Mouse (Mus musculus): ENCODE measurements around the gene Sirt7.

Gene Sirt7

GRCm38 (mm10) chr11:120641255-120641654 lies 16.2 kb upstream of the Sirt7 start:
- DNase-seq (ENCODE audit: low spot score in 2 of 2): no peak

DNA sequence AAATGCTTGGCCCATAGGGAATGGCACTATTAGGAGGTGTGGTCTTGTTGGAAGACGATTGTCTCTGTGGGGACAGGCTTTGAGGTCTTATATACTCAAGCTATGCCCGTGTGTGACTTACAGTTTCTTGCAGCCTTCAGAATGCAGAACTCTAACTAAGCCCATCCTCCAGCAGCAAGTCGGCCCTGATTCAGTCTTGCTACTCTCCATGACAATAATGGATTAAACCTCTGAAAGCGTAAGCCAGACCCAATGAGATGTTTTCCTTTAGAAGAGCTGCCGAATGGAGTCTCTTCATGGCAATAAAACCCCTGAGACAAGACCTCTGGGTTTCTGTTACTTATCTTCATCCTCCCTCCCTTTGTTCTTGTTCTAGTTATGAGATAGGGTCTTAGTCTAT lies 9.8 kb upstream of the Sirt7 start:
- no peak for DNase-seq (ENCODE audit: low spot score in 2 of 2)

DNA sequence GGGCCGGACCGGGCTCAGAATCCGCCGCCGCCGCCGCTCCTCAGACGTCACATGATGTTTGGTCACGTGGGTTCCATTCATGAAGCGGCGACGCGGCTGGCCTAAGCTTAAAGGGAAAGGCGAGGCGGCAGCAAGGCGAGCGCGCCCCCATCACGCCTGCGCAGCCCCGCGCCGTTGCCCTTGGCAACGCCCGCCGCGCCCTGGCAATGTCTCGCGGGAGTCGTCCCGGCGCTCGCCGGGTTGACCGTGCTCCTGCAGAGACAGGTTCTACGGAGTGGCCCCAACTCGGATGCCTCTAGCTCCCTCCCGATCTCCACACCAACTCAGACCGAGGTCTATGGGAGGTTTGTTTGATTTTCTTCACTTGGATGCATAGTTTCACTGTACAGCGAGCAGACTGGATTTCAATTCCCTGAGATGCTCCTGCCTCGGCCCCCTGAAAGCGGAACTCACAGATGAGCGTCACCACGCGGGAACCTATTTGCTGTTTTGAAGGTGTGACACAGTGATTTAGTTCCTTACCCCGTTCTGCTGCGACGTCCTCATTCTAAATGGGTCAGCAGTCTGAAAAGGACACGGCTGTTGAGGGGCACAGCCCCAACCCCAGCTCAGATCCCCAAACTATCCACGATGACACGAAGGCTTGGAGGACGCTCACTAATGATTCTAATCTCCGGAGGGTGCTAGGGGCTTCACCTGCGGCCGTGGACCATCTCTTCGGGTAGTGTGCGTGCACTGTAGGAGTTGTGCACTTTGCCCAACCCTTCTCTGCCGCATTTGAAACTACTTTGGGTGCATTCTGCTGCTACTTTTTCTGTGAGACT lies 8.7 kb upstream of the Sirt7 start, which contains the start of gene Mafg:
Mafg (minus strand) TSS at position 81 of the 824 bp plus-strand sequence.
- DNase-seq (ENCODE audit: low spot score in 2 of 2): peak; percentile 82 to 89

GRCm38 (mm10) chr11:120632559-120633519 lies 7.8 kb upstream of the Sirt7 start:
- peak; percentile 63 to 72 for DNase-seq (ENCODE audit: low spot score in 2 of 2)

GRCm38 (mm10) chr11:120631726-120632448 lies 6.8 kb upstream of the Sirt7 start:
- no peak for DNase-seq (ENCODE audit: low spot score in 2 of 2)

DNA sequence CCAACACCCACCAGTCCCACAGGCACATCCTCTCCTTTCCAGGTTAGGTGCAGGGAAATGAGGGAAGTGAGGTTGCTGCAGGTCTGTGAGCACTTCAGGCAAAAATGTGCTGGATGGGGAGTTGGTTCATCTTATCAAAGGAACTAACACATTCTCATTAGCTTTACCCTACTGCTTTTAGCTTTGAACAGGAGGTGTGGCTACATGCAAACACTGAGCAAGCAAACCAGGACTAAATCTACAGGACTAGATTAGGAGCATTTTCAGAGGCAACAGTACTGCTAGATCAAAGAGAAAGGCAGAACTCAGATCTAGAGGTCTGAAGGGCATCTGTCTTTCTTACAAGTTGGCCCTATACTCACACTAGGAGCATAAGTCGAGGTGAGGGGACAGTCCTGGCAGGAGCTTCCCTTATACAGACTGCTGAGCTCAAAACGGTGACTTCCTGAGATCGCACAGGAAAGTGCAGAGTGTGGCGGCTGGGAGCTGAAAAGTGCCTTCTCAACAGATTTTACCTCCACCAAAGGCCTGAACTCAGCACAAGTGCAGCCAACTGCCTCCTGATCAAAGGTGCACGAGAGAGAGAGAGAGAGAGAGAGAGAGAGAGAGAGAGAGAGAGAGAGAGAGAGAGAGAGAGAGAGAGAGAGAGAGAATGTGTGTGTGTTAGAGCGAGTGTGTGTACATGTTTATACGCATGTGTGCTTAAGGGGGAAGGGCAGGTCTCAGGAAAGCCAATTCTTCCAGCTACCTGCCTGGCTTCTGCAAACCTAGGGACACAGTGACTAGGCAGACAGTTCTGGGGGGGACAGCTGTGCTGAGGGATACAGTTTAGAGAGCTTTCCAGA lies 6.1 kb upstream of the Sirt7 start:
- no peak for DNase-seq (ENCODE audit: low spot score in 2 of 2)

GRCm38 (mm10) chr11:120630401-120630871 lies 5.4 kb upstream of the Sirt7 start:
- DNase-seq (ENCODE audit: low spot score in 2 of 2): no peak

DNA sequence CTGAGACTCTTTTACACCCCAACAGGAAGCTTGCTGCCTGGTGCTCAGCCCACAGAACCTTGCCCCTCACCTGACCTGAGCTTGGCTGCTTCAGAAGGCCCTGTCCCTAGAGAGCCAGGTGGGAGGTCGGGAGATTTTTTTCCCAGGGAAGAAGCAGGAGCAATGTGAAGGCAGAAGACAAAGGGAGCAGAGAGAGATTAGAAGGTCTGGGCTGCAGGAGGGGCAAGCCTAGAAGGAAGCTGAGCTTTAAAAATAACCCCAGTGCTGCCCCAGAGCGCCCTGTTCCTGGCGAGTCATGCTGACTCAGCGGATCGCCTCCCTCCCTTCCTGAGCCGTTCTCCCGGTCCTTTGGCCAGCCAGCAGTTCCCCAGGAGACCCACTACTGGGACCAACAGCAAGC lies 4.9 kb upstream of the Sirt7 start:
- peak in 1 of 2 experiments; percentile 46 for DNase-seq (ENCODE audit: low spot score in 2 of 2)

DNA sequence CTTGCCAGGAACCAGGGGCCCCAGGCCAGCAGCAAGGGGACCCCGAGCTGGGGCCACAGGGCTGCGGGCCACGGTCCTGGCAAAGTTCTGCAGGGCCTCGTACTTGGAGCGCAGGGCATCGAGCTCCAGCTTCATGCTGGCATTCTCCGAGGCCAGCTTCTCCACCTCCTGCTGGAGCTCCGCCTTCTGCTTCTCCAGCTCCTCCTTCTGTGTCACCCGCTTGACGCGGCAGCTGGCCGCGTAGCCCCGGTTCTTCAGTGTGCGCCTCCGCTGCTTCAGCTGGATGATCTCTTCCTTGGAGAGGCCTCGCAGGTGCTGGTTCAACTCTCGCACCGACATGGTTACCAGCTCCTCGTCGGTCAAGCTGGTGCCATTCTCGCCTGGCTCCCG lies 4.3 kb upstream of the Sirt7 start:
- DNase-seq (ENCODE audit: low spot score in 2 of 2): no peak

DNA sequence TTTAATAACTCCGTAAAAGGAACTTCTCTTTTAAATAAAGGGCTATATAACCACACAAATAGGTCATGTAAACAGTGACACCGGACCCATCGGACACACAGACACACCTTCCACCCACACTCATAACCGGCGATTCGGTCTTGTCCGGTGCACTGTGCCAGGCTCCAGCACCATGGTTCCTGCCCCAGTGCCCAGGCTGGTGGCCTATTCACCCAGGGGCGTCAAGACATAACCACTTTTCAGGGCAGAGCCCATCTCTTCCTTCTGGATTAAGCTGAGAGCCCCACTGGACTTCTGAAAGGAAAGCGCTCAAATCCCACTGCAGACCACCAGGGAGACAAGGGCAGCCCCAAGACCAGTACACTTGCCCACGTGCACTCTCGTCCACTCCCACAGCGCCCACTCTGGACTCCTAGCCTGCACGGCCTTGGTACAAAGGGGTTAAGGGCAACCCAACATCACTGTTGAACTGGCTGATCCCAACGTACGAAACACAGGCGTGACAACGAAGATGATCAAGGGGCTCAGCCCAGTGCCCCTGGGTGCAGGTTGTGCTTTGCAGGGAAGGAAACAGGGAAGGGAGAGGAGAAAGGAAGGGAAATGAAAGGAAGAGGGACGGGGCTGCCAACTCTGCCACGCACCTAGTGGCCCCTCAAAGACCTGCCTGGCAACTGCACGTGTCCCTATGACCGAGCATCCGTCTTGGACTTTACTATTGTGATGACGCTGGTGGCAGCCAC lies 3.7 kb upstream of the Sirt7 start:
- no peak for DNase-seq (ENCODE audit: low spot score in 2 of 2)

DNA sequence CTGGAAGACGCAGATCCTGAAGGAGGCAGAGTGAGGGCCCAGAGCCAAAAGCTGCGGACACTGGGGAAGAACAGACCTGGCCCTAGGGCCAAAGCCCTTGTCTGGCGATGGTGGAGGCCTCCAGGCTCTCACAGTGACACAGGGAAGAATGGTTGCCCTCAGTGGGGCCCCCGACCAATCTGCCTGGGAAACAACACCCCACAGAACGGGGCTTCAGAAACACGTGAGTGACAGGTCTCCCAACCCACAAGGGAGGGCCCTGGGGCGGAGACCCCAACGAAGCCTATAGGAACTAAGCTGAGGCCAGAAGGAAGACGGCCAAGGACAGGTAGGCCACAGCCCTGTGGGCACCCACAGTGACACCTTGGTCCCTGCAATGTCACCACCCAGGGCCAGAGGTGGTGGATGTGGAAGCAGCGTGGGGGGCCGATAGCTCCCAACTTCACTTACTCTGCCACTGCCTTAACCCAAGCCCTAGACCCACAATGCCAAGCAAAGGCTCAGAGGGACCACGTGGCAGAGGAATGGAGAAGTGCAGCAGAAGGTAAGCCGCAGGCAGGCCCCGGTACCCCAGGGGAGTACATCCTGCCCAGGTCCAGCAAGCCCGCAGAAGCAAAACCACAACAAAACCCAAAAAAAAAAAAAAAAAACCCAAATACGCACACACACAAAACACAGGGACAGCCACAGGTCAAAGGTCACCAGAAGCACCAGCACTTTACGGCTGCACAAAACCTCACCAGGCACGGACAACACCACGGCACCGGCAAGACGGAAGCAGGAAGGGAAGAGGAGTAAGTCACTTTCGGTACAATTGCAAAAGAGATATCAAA lies 2.6 kb upstream of the Sirt7 start:
- DNase-seq (ENCODE audit: low spot score in 2 of 2): no peak

- no peak for DNase-seq (ENCODE audit: low spot score in 2 of 2)
These were observed 1.9 kb upstream of the Sirt7 start for GRCm38 (mm10) chr11:120626785-120627467.

- peak; percentile 56 to 77 for DNase-seq (ENCODE audit: low spot score in 2 of 2)
These were observed 344 bp downstream of the Sirt7 start for GRCm38 (mm10) chr11:120624680-120625111.

- peak; percentile 55 to 56 for DNase-seq (ENCODE audit: low spot score in 2 of 2)
These were observed 920 bp downstream of the Sirt7 start for GRCm38 (mm10) chr11:120623961-120624679.

DNA sequence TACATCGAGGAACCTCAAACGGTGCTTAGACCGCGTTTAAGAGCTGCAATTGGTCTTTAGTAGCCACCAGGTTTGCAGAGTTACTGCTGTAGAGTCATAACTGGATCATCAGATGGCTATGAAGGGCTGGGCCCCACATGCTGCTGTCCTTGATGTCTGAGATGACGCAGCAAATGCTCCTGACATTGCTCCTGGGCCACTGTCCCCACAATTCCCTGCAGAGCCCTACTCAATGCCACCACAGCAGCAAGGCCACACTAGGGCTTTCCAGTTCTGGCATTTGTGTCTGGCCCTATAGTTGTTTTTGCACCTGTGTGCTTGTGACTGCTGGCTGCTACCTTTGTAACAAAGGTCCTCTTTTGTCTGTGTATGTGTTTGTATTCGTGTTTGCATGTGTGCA lies 2.2 kb downstream of the Sirt7 start:
- DNase-seq (ENCODE audit: low spot score in 2 of 2): no peak

DNA sequence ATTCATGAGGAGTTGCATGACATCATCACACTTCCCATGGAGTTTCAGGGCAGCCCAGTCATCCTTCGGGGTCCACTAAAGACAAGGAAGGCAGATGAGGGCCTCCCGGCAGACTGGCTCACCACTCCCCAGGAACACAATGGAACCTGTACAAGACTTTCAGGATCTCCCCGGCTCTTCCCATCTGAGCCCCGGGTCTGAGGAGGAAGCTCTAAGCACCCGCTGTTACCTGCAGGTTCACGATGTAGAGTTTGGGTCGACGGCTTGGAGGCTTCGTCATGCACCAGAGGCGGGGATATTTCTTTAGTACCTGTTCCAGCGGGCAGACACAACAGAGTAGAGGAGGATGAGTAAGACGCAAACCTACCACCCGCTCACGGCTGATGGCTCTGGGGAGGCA lies 4.8 kb downstream of the Sirt7 start:
- DNase-seq (ENCODE audit: low spot score in 2 of 2): no peak

GRCm38 (mm10) chr11:120618619-120619535 lies 6.2 kb downstream of the Sirt7 start:
- no peak for DNase-seq (ENCODE audit: low spot score in 2 of 2)

Measured in urinary bladder, adult 18-20 months (tissue).